Mouse (Mus musculus) erythroblast, embryonic 14.5 days (primary cell): ENCODE results near the gene Lrch1.

Source experiments
- GATA1 ChIP-seq: IDR thresholded peaks from 2 replicates; pipeline ENCODE4 v1.6.1; 2012; ENCODE audit warnings: low read length, inconsistent platforms, mixed read lengths
- TAL1 ChIP-seq: IDR thresholded peaks from 3 replicates; pipeline ENCODE4 v1.6.1; 2012; ENCODE audit warnings: low read length, inconsistent platforms, mixed read lengths

GRCm38 (mm10) chr14:74784243-74784934 is 163.3 kb downstream of the Lrch1 start:
- TF ChIP-seq TAL1 (no peak), GATA1 (no peak)
